Mouse (Mus musculus) liver, adult 2 months (tissue): ENCODE measurements around the gene Mmp7. TPM values are rescaled to one million over a fixed set of nuclear protein-coding genes. Genes with fewer than 3 reads are reported as not detected.

ENCODE experiments used
- DNase-seq: peaks from one replicate; pipeline ENCODE4 v3.0.0-alpha.2; 2011; ENCODE audit warnings: low read depth, low spot score; ENCODE audit errors: extremely low read depth
- H3K27ac ChIP-seq: fragments of 200-500 bp; replicated peaks from 2 replicates; pipeline ENCODE4 v1.5.1; 2012; ENCODE audit warnings: low read depth, mild to moderate bottlenecking, control low read depth, inconsistent platforms, low read length; ENCODE audit not compliant: insufficient read depth
- H3K27me3 ChIP-seq: fragments of 200-500 bp; 2 replicates; pipeline ENCODE4 v1.6.1; 2012; ENCODE audit warnings: mild to moderate bottlenecking, moderate library complexity, low read length, inconsistent platforms; ENCODE audit not compliant: control insufficient read depth, insufficient read depth
- H3K36me3 ChIP-seq: fragments of 200-500 bp; 2 replicates; pipeline ENCODE4 v1.6.1; 2012; ENCODE audit warnings: low read length, inconsistent platforms; ENCODE audit not compliant: control insufficient read depth, insufficient read depth
- H3K4me1 ChIP-seq: fragments of 200-500 bp; 2 replicates; pipeline ENCODE4 v1.6.1; 2011; ENCODE audit warnings: low read length; ENCODE audit not compliant: control insufficient read depth, insufficient read depth
- H3K4me3 ChIP-seq: fragments of 200-500 bp; 2 replicates; pipeline ENCODE4 v1.5.1; 2011; ENCODE audit warnings: low read depth, mild to moderate bottlenecking, control low read depth, low read length, moderate library complexity; ENCODE audit not compliant: insufficient read depth
- H3K79me2 ChIP-seq: fragments of 200-500 bp; 2 replicates; pipeline ENCODE4 v1.6.1; 2012; ENCODE audit warnings: inconsistent platforms, mild to moderate bottlenecking, low read length, moderate library complexity; ENCODE audit not compliant: control insufficient read depth, insufficient read depth
- H3K9ac ChIP-seq: fragments of 200-500 bp; 2 replicates; pipeline ENCODE4 v1.6.1; 2012; ENCODE audit warnings: low read depth, mild to moderate bottlenecking, control low read depth, inconsistent platforms, low read length
- CTCF ChIP-seq: fragments of 200-500 bp; IDR thresholded peaks from 2 replicates; pipeline ENCODE4 v1.5.1; 2011; ENCODE audit warnings: low read depth, low read length, control low read depth
- POLR2A ChIP-seq: fragments of 200-500 bp; IDR thresholded peaks from 2 replicates; pipeline ENCODE4 v1.6.1; 2011; ENCODE audit warnings: low read length, control low read depth; ENCODE audit not compliant: insufficient read depth; ENCODE audit errors: extremely low read depth
- WGBS: fragments of 180-500 bp; shearing (Covaris S2); methylation state at CpG from one replicate; pipeline ENCODE4 v1.1.7; 2018; 5-methylcytosine and 5-hydroxymethylcytosine counted together
- polyA plus RNA-seq: library from polyadenylated mRNA; depleted of rRNA; stranded (reverse); fragments of >200 nt; gene quantifications from 2 replicates; pipeline ENCODE4 v1.2.3, GENCODE M21; 2012
- total RNA-seq: library from RNA; depleted of rRNA; stranded (reverse); fragments of >200 nt; gene quantifications from 2 replicates; pipeline ENCODE4 v1.2.3, GENCODE M21; 2014

Gene Mmp7
- total and polyA plus RNA-seq, 2 experiments, result 0.55 TPM; not detected in 1

DNA sequence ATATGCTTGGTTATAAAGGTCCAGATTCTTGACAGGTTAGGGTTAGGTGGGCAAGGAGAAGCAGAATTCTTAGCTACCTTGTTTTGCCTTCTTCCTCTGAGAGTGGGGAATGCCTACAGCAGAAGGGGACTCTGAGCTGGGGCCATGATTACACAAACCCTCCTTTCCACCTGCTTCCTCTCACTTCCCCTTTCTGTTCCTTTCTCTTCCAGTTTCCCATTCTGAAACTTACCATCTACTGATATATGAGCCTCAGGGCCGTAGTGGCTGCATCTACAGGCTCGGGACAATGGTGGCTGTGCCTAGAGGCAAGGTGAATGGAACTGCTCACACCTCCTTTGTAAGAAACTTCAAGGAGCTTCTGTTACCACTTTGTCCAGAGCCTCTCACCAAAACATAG, 5.9 kb upstream of the Mmp7 start:
- no peaks in the 10 kb centered on the region for H3K36me3 ChIP-seq
- H3K4me3 ChIP-seq, result no peak overlapping the region
- H3K79me2 ChIP-seq, result no peaks in the 10 kb centered on the region
- no peak for DNase-seq
- WGBS, result 75% methylated on average over 2 of the region's 2 CpGs
- TF ChIP-seq POLR2A (no peak), CTCF (no peak)
- H3K4me1 ChIP-seq, result no peaks in the 10 kb centered on the region
- no peak overlapping the region for H3K27ac ChIP-seq
- H3K9ac ChIP-seq, result no peak overlapping the region
- no peaks in the 10 kb centered on the region for H3K27me3 ChIP-seq

DNA sequence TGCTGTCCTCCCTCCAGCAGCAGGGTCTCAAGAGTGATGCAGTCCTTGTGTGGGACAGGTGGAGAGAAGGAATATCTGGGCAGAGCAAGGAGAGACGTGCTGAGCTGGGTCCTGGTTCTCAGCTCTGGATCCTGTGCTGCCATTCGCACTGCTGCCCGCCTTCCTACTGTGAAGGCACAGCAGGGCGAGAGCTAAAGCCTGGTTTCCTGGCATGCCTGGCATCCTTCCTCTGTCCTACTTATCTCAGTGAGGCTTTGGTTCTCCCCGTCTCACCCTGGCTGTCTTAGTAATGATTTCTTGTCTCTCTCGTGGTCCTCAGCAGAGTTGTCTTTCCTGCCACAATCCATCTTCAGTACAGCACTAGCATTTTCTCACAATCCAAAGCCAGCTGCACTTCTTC, 2.1 kb upstream of the Mmp7 start:
- H3K4me1 ChIP-seq, result no peaks in the 10 kb centered on the region
- WGBS, result 56% methylated on average over 6 of the region's 6 CpGs
- no peaks in the 10 kb centered on the region for H3K27me3 ChIP-seq
- H3K79me2 ChIP-seq, result no peaks in the 10 kb centered on the region
- H3K27ac ChIP-seq, result no peak overlapping the region
- DNase-seq, result no peak
- no peaks in the 10 kb centered on the region for H3K36me3 ChIP-seq
- H3K4me3 ChIP-seq, result no peak overlapping the region
- no peak for TF ChIP-seq CTCF
- no peak for TF ChIP-seq POLR2A
- no peak overlapping the region for H3K9ac ChIP-seq

DNA sequence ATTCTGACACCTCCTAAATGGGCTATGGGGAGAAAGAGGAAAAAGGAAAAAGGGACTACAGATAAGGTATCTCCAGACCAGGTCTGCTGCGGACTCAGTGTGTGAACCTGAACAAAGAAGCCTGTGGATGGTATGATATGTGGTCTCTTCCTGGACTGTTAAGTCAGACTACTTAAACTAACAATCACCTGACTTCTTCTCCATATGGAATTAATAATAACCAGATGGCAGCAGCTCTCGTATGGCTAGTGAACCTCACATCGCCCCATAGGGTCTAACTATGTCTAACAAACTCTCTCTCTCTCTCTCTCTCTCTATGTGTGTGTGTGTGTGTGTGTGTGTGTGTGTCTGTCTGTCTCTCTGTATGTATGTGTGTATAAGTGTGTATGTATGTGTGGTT, 2.1 kb downstream of the Mmp7 start:
- TF ChIP-seq POLR2A (no peak), CTCF (no peak)
- H3K36me3 ChIP-seq, result no peaks in the 10 kb centered on the region
- WGBS, result 91% methylated on average over 3 of the region's 3 CpGs
- H3K4me3 ChIP-seq, result no peak overlapping the region
- no peaks in the 10 kb centered on the region for H3K79me2 ChIP-seq
- H3K27ac ChIP-seq, result no peak overlapping the region
- no peaks in the 10 kb centered on the region for H3K4me1 ChIP-seq
- no peak overlapping the region for H3K9ac ChIP-seq
- no peaks in the 10 kb centered on the region for H3K27me3 ChIP-seq
- DNase-seq, result no peak

DNA sequence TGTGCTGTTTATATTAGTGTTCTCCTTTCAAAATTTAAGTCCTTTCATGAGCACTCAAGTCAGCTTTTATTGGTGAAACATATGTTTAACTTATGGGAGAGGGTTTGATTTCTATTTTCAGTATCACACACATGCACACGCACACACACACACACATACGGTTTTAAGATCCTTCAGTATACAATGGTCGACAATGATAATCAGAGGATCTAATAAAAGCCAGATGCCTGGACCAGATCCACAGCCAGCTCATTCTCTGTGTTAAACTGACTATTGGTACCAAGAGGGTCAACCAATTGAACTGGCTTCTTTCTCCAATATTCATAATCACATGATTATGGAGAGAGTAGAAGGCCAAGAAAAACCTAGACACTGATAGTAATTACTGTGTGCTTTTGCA, 3.8 kb downstream of the Mmp7 start:
- no peak overlapping the region for H3K9ac ChIP-seq
- DNase-seq, result no peak
- no peak overlapping the region for H3K4me3 ChIP-seq
- H3K4me1 ChIP-seq, result no peaks in the 10 kb centered on the region
- H3K79me2 ChIP-seq, result no peaks in the 10 kb centered on the region
- no peaks in the 10 kb centered on the region for H3K36me3 ChIP-seq
- H3K27me3 ChIP-seq, result no peaks in the 10 kb centered on the region
- TF ChIP-seq POLR2A, result no peak
- no peak for TF ChIP-seq CTCF
- WGBS, result 87% methylated on average over 3 of the region's 3 CpGs
- H3K27ac ChIP-seq, result no peak overlapping the region

DNA sequence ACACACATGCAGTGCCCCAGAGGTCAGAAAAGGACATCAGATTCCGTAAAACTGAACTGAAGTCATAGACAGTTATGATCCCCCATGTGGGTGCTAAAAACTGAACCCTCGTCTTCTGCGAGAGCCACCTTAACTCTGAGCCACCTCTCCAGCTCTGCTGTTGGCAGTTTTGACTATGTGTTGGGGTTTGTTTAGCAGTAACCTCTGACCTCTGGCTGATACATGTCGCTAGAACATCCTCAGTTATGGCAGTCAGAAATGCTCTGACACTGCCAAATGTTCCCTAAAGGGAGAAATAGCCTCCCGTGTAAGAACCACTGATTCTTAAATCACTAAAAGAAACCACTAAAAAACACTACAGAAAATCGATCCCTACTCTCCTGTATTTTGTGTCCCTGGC, 16.8 kb downstream of the Mmp7 start:
- H3K27ac ChIP-seq, result no peak overlapping the region
- no peak overlapping the region for H3K4me3 ChIP-seq
- 57% methylated on average over 6 of the region's 6 CpGs for WGBS
- no peak for DNase-seq
- H3K79me2 ChIP-seq, result no peaks in the 10 kb centered on the region
- H3K27me3 ChIP-seq, result no peaks in the 10 kb centered on the region
- H3K4me1 ChIP-seq, result no peaks in the 10 kb centered on the region
- H3K36me3 ChIP-seq, result no peaks in the 10 kb centered on the region
- no peak for TF ChIP-seq CTCF
- TF ChIP-seq POLR2A, result no peak
- H3K9ac ChIP-seq, result no peak overlapping the region

DNA sequence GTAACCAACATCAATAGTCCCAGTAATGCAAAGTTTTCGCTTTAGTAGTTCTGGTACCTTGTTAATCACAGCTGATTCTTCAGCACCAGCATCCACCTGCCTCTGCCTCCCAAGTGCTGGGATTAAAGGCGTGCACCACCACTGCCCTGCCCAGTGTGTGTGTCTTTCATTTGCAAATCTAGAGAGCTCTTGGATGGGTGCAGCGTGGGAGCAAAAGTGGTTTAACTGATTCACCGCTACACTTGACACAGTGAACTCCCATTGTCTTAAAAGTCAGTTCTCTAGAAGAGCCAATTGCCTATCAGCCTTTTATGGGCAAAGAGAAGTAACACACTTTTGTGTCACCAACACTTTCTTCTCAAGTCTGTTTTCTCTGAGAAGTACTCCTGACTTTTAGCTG, 19.3 kb downstream of the Mmp7 start:
- Histone ChIP-seq H3K27ac (no peak overlapping the region), H3K79me2 (no peaks in the 10 kb centered on the region), H3K27me3 (no peaks in the 10 kb centered on the region), H3K4me3 (no peak overlapping the region), H3K36me3 (no peaks in the 10 kb centered on the region), H3K4me1 (no peaks in the 10 kb centered on the region), H3K9ac (no peak overlapping the region)
- TF ChIP-seq POLR2A (no peak), CTCF (no peak)
- DNase-seq, result no peak
- WGBS, result 80% methylated on average over 4 of the region's 4 CpGs
